Mouse (Mus musculus): Measurements from ENCODE around the gene Taok3.

Taok3 gene

DNA sequence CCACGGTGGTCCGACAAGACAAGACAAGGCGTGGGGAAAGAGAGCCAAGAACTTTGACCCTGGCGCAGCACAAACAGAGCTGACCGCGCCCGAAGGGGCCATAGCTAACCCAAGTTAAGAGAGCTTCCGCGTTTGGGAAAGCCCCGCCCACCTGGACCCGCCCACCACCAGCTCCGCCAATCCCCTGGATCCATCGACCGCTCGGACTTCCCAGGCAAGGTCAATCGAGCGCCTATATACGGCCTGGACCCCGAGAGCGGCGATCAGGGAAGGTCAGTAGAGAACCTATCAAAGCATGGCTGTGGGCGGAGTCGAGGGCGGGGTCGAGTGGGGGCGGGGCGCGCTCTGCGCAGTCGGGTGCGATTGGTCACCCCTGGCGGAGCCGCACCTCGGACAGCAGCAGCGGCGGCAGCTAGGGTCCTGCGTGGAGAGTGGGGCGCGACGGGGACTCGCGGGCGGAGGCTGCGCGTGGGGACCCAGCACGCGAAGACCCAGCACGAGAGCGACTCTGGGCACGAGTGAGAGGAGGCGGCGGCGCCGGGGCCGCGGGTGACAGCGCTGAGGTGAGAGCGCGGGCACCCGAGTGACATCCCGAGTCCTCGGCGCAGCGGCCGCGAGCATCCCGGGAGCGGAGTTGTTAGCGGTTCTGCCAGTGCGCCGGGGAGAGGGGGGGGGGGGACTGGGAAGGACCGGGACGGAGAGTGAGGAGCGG is at the start of gene Taok3:
Taok3 (plus strand) TSS at position 353 of the 712 bp plus-strand sequence.
- DNase-seq (ENCODE audit: low spot score) = peak; percentile 99

DNA sequence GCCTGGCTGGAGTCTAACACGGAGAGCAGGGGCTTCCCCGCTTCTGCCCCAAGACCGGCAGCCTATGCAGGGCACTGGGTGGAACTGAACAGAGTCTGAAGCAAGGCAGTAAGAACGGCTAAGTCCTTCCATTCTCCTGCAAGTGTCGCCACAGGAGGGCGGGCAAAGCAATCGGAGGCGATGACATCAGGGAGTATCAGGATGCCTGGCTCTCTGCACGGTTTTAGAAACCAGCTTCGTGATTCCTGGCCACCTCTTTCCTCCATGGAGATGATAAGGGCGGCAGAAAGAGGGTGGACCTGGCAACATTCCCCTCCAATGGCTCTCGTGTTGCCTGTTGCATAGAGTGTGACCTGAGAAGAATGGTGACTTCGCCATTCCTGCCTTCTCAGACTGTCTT is 32.2 kb upstream of the Taok3 start:
- DNase-seq (ENCODE audit: low spot score) = no peak

DNA sequence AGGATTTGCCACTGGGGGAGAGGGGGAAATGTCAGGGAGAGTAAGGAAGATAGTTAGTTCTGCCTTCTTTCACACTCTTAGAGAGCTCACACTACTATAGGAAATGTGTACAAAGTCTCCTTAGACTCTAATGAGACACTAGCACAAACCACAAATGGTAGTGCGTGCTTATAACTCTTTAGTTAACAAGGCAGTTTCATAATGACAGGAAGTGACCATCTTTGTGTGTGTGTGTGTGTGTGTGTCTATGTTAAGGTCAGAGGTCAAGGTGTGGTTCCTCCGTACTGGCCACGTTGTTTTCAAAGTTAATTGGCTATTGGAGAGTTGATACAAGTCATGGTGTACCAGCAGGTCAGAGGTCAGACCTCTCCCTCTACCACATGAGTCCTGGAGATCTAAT is 30.8 kb upstream of the Taok3 start:
- no peak for DNase-seq (ENCODE audit: low spot score)

DNA sequence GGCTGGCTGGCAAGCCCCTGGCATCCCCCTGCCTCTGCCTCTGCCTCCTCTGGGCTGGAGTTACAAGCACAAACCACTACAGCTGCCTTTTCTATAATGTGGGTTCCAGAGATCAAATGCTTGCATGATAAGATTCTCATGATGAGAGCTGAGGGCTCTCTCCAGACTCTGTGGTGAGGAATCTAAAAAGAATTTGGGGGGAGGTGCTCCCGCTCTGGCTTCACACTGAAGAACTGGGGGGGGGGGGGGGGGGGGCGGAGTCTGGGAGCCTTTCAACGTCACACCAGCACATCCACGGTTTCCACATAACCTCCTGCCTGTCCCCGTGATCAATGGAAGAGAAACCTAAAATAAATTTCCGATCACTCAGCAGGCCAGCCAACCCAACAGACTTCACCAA is 30.1 kb upstream of the Taok3 start:
- no peak for DNase-seq (ENCODE audit: low spot score)

DNA sequence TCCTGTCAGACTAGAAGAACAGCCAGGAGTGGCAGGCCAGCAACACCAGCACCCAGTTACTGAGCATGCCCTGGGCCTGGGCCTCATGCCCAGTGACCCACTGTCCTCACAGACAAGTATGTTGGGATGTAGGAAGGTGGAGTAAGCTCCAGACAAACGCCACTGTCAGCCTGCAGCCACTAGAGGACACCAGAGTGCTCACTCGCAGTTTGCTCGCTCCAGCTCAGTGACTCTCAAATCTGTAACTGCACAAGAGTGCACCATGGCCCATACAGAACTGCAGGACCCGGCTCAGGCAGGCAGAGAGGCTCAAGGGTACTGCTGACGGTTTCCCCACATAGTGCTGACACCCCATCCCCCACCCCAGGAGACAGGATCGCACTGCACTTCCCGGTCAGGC is 25.5 kb upstream of the Taok3 start:
- no peak for DNase-seq (ENCODE audit: low spot score)

DNA sequence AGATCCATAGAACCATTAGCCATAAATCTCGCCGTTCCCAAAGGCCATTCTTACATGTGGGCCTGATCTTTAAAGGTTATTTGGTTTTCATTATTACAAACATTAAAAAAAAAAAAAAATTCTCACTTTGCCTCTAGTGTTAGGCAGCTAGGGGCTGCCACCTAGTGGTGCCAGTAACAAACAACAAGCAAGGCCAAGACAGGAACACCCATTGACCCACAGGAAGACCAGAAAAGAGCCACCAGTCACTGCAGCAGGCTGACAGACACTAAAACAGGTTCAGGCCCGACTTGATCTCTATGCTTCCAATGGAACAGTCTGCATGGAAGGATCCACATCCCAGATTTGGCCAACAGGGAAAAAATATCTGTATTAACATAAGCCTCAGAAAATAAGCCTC is 23.2 kb upstream of the Taok3 start:
- DNase-seq (ENCODE audit: low spot score) = peak; percentile 39

DNA sequence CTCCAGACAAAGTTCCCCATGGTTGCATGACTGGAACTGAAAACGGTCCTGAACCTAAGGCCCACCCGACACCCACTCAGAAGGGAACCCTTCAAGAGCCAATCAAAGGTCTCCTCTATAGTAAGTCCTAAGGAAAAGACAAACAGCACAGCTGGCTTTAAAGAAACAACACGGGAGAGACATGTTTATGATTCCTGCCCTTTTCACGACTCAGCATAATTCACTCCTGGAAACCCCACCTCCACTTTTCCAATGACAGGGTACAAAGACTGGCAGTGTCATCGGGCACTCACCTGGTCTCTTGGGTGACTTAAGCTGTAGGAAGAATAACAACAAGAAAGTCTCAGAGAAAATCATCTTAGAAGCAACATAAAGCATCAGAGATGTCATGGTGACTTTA is 20.9 kb upstream of the Taok3 start:
- DNase-seq (ENCODE audit: low spot score) = no peak

- no peak for DNase-seq (ENCODE audit: low spot score)
Observed at GRCm38 (mm10) chr5:117099742-117100141, 20.2 kb upstream of the Taok3 start.

GRCm38 (mm10) chr5:117103194-117103929 is 16.6 kb upstream of the Taok3 start:
- no peak for DNase-seq (ENCODE audit: low spot score)

- DNase-seq (ENCODE audit: low spot score) = no peak
Observed at GRCm38 (mm10) chr5:117104329-117104728, 15.6 kb upstream of the Taok3 start.

DNA sequence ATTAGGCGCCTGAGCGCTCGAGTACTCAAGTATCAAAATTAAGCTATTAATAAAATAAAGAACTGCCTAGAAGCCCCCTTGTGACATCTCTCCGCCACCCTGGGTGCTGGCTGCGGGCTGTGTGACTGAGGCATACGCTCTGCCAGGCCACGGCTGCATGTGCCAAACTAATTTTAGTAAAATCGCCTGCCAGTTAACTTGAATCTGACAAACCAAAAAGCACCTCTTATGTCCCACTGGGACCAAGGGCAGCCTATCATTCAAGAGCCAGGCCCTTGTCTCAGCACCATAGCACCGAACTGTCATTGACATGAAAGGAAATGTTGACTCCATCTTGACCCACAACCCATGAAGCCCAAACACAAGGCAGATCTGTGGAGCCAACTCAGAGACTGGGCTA is 14.2 kb upstream of the Taok3 start:
- DNase-seq (ENCODE audit: low spot score) = no peak

DNA sequence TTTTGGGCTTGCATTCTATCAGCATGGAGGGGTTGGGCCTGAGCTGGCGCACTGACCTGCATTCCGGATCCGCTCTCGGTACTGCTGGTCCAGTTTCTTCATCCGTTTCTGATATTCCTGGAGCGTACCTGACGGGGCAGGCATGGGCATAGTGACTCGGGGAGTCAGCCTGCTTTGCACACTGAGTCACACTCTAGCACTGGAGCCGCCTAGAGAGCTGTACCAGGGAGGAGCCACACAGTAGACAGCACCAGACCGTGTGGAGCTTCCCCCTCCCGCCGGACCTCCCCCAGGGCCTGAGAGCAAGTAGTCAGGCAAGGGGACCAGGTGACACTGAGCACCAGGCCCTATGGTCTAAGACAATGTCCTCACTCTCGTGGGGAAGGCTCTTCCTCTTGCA is 11.6 kb upstream of the Taok3 start:
- DNase-seq (ENCODE audit: low spot score) = no peak

DNA sequence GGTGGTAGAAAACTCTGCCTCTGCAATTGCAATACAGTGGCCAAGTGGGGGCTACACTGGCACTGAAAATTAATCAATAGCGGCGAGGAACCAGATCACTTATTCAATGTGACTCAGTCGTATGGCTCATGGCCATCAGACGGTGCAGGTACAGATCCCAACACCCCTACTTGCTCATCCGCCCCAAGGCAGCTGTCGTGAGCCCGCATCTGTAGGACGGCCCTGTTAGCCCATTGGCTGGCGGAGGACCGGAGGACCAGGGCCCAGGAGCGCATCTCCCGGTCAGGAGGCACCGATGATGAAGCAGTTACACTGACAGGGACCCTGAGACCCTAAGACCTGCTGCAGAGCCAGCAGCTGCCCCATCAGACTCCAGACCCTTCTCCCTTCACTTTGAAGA is 11.2 kb upstream of the Taok3 start:
- DNase-seq (ENCODE audit: low spot score) = no peak

GRCm38 (mm10) chr5:117109522-117109921 is 10.4 kb upstream of the Taok3 start:
- DNase-seq (ENCODE audit: low spot score) = no peak

DNA sequence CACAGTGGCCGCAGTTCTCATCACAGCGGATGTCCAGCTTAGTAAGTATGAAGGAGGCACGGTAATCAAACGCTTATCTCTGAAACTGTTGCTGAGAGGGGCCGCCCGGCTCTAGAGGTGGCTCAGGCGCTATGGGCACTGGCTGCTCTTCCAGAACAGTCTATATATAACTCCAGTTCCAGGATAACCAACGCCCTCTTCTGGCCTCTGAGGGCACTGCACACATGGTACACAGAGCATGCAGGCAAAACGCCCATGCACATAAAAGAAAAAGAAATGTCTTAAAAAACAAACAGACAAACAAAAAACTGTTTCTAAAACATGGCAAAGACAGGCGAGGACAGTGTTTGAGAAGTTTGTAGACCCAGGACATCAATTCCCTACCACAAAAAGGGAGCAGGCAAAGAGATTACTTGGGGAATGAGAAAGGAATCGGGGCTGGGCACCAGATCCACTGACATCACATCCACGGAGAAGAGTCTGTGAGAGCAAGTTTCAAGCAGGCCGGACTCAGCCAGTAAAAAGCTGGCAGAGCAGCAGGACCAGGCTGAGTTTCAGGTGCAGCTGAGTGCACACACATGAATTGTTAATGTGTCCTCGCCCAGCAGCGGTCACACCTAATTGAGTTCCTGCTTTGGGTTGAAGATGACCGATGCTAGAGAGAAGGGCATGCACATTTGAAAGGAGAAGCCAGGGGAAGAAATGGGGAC is 8.7 kb upstream of the Taok3 start:
- no peak for DNase-seq (ENCODE audit: low spot score)

- DNase-seq (ENCODE audit: low spot score) = no peak
Observed at GRCm38 (mm10) chr5:117111774-117112112, 8.2 kb upstream of the Taok3 start.

DNA sequence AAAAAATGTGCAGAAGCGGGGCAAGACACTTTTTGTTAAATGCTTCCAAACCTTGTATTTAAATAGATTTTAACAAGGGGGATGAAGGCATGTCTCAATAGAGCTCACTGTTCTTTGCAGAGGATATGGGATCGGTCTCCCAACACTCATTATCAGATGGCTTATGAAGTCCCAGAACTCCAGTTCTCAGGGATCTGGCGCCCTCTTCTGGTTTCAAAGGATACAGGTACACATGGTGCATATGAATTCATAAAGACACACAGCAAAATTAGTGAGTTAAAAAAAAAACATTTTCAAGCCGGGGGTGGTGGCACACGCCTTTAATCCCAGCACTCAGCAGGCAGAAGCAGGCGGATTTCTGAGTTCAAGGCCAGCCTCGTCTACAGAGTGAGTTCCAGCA is 6.6 kb upstream of the Taok3 start:
- no peak for DNase-seq (ENCODE audit: low spot score)

DNA sequence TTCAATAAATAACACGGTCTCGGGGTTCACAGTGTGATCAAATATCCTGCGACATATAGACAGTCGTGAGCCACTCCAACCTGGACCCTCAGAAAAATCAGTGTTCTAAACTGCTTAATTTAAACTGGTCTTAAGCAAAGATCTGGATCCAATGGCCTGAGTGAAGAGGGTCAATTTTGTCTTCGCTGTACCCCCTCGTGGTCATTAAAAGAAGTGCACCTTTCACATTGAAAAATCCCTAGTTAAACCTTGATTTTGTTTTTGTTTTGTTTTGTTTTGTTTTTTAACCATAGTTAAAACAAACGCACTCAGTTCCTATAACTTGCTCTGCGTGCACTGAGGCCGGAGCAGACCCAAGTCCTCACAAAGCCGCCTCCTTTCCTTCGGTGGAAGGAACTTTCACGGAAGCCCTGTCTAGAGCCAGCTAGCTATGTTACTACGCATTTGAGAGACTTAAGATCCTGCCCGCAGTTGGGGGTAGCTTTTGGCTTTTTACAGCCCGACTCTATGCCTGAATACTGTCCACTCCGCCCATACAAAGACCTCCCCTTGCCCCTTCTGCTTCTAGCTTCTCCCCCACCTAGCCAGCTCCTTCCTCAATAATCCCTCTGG is 5.2 kb upstream of the Taok3 start:
- no peak for DNase-seq (ENCODE audit: low spot score)

GRCm38 (mm10) chr5:117115193-117115767 is 4.6 kb upstream of the Taok3 start:
- DNase-seq (ENCODE audit: low spot score) = no peak

DNA sequence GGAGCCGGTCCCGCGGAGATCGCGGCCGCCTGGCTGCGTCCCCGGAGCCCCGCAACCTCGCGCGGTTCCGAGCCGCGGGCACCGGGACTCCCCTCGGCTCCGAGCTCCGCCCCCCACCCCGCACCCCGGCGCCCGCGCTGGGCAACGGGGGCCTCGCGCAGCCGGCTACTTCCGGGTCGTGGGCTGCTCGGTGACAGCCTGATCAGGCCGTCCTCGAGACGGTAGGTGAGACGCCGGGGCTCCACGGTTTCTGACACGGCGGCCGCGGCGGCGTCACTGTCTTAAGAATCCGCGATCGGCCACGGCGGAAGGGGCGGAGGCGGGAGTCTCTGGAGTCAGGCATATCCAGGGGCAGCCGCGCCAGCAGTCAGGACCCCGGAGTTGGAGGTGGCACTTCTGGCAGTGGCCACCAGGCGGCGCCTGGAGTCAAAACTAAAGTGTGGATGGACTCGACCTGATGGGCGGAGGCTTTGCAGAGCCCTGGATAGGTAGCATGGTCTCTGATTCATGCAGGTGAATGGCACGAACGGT is 4.0 kb upstream of the Taok3 start, which contains the start of gene Suds3:
Suds3 (minus strand) TSS at position 278 of the 531 bp plus-strand sequence.
- peak; percentile 96 for DNase-seq (ENCODE audit: low spot score)

DNA sequence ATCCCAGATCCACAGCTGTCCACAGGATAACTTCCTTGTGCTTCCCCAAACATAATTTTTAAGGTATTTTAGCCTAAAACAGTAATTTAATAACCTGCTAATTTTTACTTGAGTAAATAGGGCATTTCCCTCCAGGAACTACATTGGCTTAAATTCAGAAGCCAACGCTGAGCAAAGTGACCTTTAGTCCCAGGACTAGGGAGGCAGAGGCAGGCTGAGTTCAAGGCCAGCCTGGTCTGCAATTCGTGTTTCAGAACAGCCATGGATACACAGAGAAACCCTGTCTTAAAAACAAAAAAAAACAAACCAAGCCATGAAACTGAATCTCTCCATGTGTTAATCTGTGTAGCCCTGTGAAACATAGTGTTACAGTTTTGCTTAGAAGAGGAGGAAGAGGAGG is 3.3 kb upstream of the Taok3 start:
- no peak for DNase-seq (ENCODE audit: low spot score)

GRCm38 (mm10) chr5:117117241-117117640 is 2.7 kb upstream of the Taok3 start:
- no peak for DNase-seq (ENCODE audit: low spot score)

Data from lung, postnatal 25 days (tissue).